Mouse (Mus musculus) WW6 (cell line): Measurements from ENCODE around the gene Hand2.

Experiments
- DNase-seq: peaks from one replicate; pipeline ENCODE4 v3.0.0-alpha.2; 2013; ENCODE audit warnings: low read depth, low spot score

Gene Hand2

GRCm38 (mm10) chr8:57324091-57324490, 3.3 kb downstream of the Hand2 start:
- no peak for DNase-seq

GRCm38 (mm10) chr8:57324671-57325070, 3.9 kb downstream of the Hand2 start:
- no peak for DNase-seq

GRCm38 (mm10) chr8:57325111-57325891, 4.5 kb downstream of the Hand2 start:
- no peak for DNase-seq

- DNase-seq, result no peak
Measured at GRCm38 (mm10) chr8:57326091-57327065, 5.6 kb downstream of the Hand2 start.

GRCm38 (mm10) chr8:57327281-57328160, 6.7 kb downstream of the Hand2 start:
- no peak for DNase-seq

GRCm38 (mm10) chr8:57328161-57328920, 7.6 kb downstream of the Hand2 start:
- DNase-seq, result no peak

- DNase-seq, result no peak
Measured at GRCm38 (mm10) chr8:57328931-57329341, 8.2 kb downstream of the Hand2 start.

- no peak for DNase-seq
Measured at GRCm38 (mm10) chr8:57330106-57330505, 9.3 kb downstream of the Hand2 start.

- DNase-seq, result no peak
Measured at GRCm38 (mm10) chr8:57331727-57332630, 11.2 kb downstream of the Hand2 start.

GRCm38 (mm10) chr8:57332676-57333482, 12.1 kb downstream of the Hand2 start:
- DNase-seq, result no peak

- no peak for DNase-seq
Measured at GRCm38 (mm10) chr8:57333483-57333770, 12.6 kb downstream of the Hand2 start.

GRCm38 (mm10) chr8:57333795-57334551, 13.2 kb downstream of the Hand2 start:
- DNase-seq, result no peak

- no peak for DNase-seq
Measured at GRCm38 (mm10) chr8:57334714-57335113, 13.9 kb downstream of the Hand2 start.

GRCm38 (mm10) chr8:57337271-57338030, 16.7 kb downstream of the Hand2 start:
- DNase-seq, result no peak

GRCm38 (mm10) chr8:57339711-57340650, 19.2 kb downstream of the Hand2 start:
- no peak for DNase-seq

- no peak for DNase-seq
Measured at GRCm38 (mm10) chr8:57340840-57341540, 20.2 kb downstream of the Hand2 start.
